In genomic region chr7:15933437-15934359, GRCm38 (mm10) we compare ENCODE assay signal across 11 mouse cellular contexts. TPM values are rescaled to one million over a fixed set of nuclear protein-coding genes. Genes with fewer than 3 reads are reported as not detected.
A peak's percentile ranks its signal among the peaks of the same experiment; 100 is the strongest.
DNase-seq lines count a peak whose midpoint lies in the region; ATAC-seq and TF ChIP-seq lines count a peak whose summit lies in the region.
"Had no signal": no experiment of that assay in that cellular context is flagged by ENCODE, and none has a peak within 500 bp of the region (broad histone marks: within the 10 kb centered on the region; RNA-seq: fewer than 3 reads in every experiment).

No protein-coding gene starts in this region.

- H3K9me3 ChIP-seq in hindbrain, embryonic 11.5 days (ENCODE audit: control insufficient read depth, low read length) = no peaks in the 10 kb centered on the region
- H3K9me3 ChIP-seq: midbrain, embryonic 12.5 days had no signal

- no peaks in the 10 kb centered on the region for H3K27me3 ChIP-seq in hindbrain, embryonic 11.5 days (ENCODE audit: control insufficient read depth, insufficient read depth, low read length)
- H3K27me3 ChIP-seq: midbrain, embryonic 12.5 days had no signal

- intact Hi-C loops in left cerebral cortex, adult 2 months (cut with DNase I) = loop anchor here (1.0 kb wide), 2 partner anchors 12 to 13 kb away; no protein-coding TSS in a partner anchor
- intact Hi-C loops in left cerebral cortex, postnatal 10 days (cut with DNase I) = no loop called here
- intact Hi-C loops in gastrocnemius, postnatal 14 days (cut with DNase I; ENCODE audit: low total_unique reads) = loop anchor here (5.0 kb wide), 1 partner anchor 44 kb away; no protein-coding TSS in a partner anchor
- intact Hi-C loops in heart, postnatal 14 days (cut with DNase I) = loop anchor here (5.0 kb wide), 1 partner anchor 114 kb away; the partner anchor contains the start of gene Bicra

- peaks cover 13% of the 10 kb centered on the region for H3K36me3 ChIP-seq in hindbrain, embryonic 11.5 days (ENCODE audit: control insufficient read depth, insufficient read depth, low read length)

- H3K27ac ChIP-seq in left cerebral cortex, adult 2 months = peak overlapping the region; percentile 70
- H3K27ac ChIP-seq in hindbrain, embryonic 11.5 days (ENCODE audit: low read depth, low read length) = no peak overlapping the region
- H3K27ac ChIP-seq: midbrain, embryonic 12.5 days had no signal

- no peak overlapping the region for H3K4me3 ChIP-seq in left cerebral cortex, adult 2 months
- H3K4me3 ChIP-seq in hindbrain, embryonic 11.5 days (ENCODE audit: low read depth, low read length) = no peak overlapping the region
- H3K4me3 ChIP-seq: midbrain, embryonic 12.5 days had no signal

- no peaks in the 10 kb centered on the region for H3K4me1 ChIP-seq in hindbrain, embryonic 11.5 days (replicated peaks; ENCODE audit: control insufficient read depth, insufficient read depth, low read length)
- H3K4me1 ChIP-seq: midbrain, embryonic 12.5 days had no signal

- TF ChIP-seq CTCF in left cerebral cortex, adult 2 months (IDR thresholded peaks at IDR 0.05) = no peak

- no peak overlapping the region for H3K9ac ChIP-seq in hindbrain, embryonic 11.5 days (ENCODE audit: low read depth, low read length)
- H3K9ac ChIP-seq: midbrain, embryonic 12.5 days had no signal

- WGBS in hindbrain, embryonic 11.5 days = 59% methylated on average over 16 of the region's 16 CpGs

- peak in 1 of 2 experiments; percentile 65 for DNase-seq in left cerebral cortex, adult 2 months (ENCODE audit: extremely low spot score in 1 of 2, low spot score in 2 of 2)
- no peak for DNase-seq in left cerebral cortex, postnatal 10 days (ENCODE audit: extremely low spot score in 1 of 2, low spot score in 2 of 2)
- DNase-seq in gastrocnemius, postnatal 14 days = peak; percentile 49
- peak; percentile 65 for DNase-seq in heart, postnatal 14 days
- DNase-seq in right cerebral cortex, adult 2 months (ENCODE audit: low spot score in 2 of 2) = peak; percentile 44 to 54
- no peak for DNase-seq in hindbrain, embryonic 11.5 days (ENCODE audit: low spot score)
- DNase-seq in embryo, embryonic 10.5 days (ENCODE audit: low spot score) = no peak
- DNase-seq: cerebellum, postnatal 25 days had no signal

- no peak for ATAC-seq in hindbrain, embryonic 11.5 days (ENCODE audit: low FRiP score)
- ATAC-seq in granulocyte monocyte progenitor cell, adult 5-6 weeks (replicated peaks; ENCODE audit: poor library complexity, severe bottlenecking) = no peak; the same call in 1 of the 2 replicates

- no peak overlapping the region for H3K4me2 ChIP-seq in hindbrain, embryonic 11.5 days (replicated peaks; ENCODE audit: low read depth, low read length)
- H3K4me2 ChIP-seq: midbrain, embryonic 12.5 days had no signal

RNA-seq across cellular contexts. Expression of gene Selenow, which starts 11.5 kb away (rescaled TPM):
- 1,000 to 10,000 TPM; 1,033 to 1,089 TPM for total RNA-seq in left cerebral cortex, adult 2 months (2021)
- total RNA-seq in left cerebral cortex, postnatal 10 days (2021) = 1,000 to 10,000 TPM; 1,526 to 1,528 TPM
- total RNA-seq in gastrocnemius, postnatal 14 days (2021) = 100 to 1,000 TPM; 759 to 773 TPM
- total RNA-seq in heart, postnatal 14 days (2021) = 100 to 1,000 TPM; 149 to 162 TPM
- 988 and 1,001 TPM in 2 replicates for polyA plus RNA-seq in hindbrain, embryonic 11.5 days (2014; fragmentation: Nextera tagmentation; extraction: Ambion mirVana)
- total RNA-seq in granulocyte monocyte progenitor cell, adult 5-6 weeks (2014; fragmentation: Nextera tagmentation) = 96.6 and 124 TPM in 2 replicates
- total RNA-seq in granulocyte monocyte progenitor cell, adult 5-6 weeks (2017) = 28.8 and 30.2 TPM in 2 replicates

RNA-seq across cellular contexts. Expression of gene Nop53, which starts 12.2 kb away (rescaled TPM):
- 100 to 1,000 TPM; 108 to 113 TPM for total RNA-seq in left cerebral cortex, adult 2 months (2021)
- 100 to 1,000 TPM; 104 TPM for total RNA-seq in left cerebral cortex, postnatal 10 days (2021)
- 100 to 1,000 TPM; 121 to 127 TPM for total RNA-seq in gastrocnemius, postnatal 14 days (2021)
- total RNA-seq in heart, postnatal 14 days (2021) = 100 to 1,000 TPM; 129 to 137 TPM
- 176 and 180 TPM in 2 replicates for polyA plus RNA-seq in hindbrain, embryonic 11.5 days (2014; fragmentation: Nextera tagmentation; extraction: Ambion mirVana)
- 70.6 and 105 TPM in 2 replicates for total RNA-seq in granulocyte monocyte progenitor cell, adult 5-6 weeks (2014; fragmentation: Nextera tagmentation)
- total RNA-seq in granulocyte monocyte progenitor cell, adult 5-6 weeks (2017) = 186 and 221 TPM in 2 replicates

RNA-seq across cellular contexts. Expression of gene Ehd2, which starts 33.7 kb away (rescaled TPM):
- total RNA-seq in left cerebral cortex, adult 2 months (2021) = 1 to 10 TPM; 6.4 to 6.7 TPM
- total RNA-seq in left cerebral cortex, postnatal 10 days (2021) = 1 to 10 TPM; 7.1 to 7.5 TPM
- total RNA-seq in gastrocnemius, postnatal 14 days (2021) = 100 to 1,000 TPM in 1 of 2 experiments, 10 to 100 TPM in 1; 91.3 to 101 TPM
- total RNA-seq in heart, postnatal 14 days (2021) = 100 to 1,000 TPM; 172 to 182 TPM
- 6.4 and 10.9 TPM in 2 replicates for polyA plus RNA-seq in hindbrain, embryonic 11.5 days (2014; fragmentation: Nextera tagmentation; extraction: Ambion mirVana)
- total RNA-seq in granulocyte monocyte progenitor cell, adult 5-6 weeks (2014; fragmentation: Nextera tagmentation) = not detected in 2 replicates
- 0.13 TPM in 1 of 2 replicates, not detected in the other for total RNA-seq in granulocyte monocyte progenitor cell, adult 5-6 weeks (2017)

RNA-seq across cellular contexts. Expression of gene Crxos, which starts 51.3 kb away (rescaled TPM):
- under 1 TPM in 1 of 2 experiments, not detected in 1; 0.29 TPM for total RNA-seq in left cerebral cortex, adult 2 months (2021)
- under 1 TPM; 0.16 to 0.30 TPM for total RNA-seq in left cerebral cortex, postnatal 10 days (2021)
- total RNA-seq in gastrocnemius, postnatal 14 days (2021) = not detected
- total RNA-seq in heart, postnatal 14 days (2021) = not detected
- not detected in 2 replicates for polyA plus RNA-seq in hindbrain, embryonic 11.5 days (2014; fragmentation: Nextera tagmentation; extraction: Ambion mirVana)
- not detected in 2 replicates for total RNA-seq in granulocyte monocyte progenitor cell, adult 5-6 weeks (2014; fragmentation: Nextera tagmentation)
- total RNA-seq in granulocyte monocyte progenitor cell, adult 5-6 weeks (2017) = not detected in 2 replicates
- polyA plus RNA-seq: small intestine, adult 2 months had no signal

RNA-seq across cellular contexts. Expression of gene Crx, which starts 53.9 kb away (rescaled TPM):
- not detected for total RNA-seq in left cerebral cortex, adult 2 months (2021)
- not detected for total RNA-seq in left cerebral cortex, postnatal 10 days (2021)
- total RNA-seq in gastrocnemius, postnatal 14 days (2021) = not detected
- total RNA-seq in heart, postnatal 14 days (2021) = not detected
- polyA plus RNA-seq in hindbrain, embryonic 11.5 days (2014; fragmentation: Nextera tagmentation; extraction: Ambion mirVana) = not detected in 2 replicates
- not detected in 2 replicates for total RNA-seq in granulocyte monocyte progenitor cell, adult 5-6 weeks (2014; fragmentation: Nextera tagmentation)
- total RNA-seq in granulocyte monocyte progenitor cell, adult 5-6 weeks (2017) = not detected in 2 replicates
- polyA plus RNA-seq: small intestine, adult 2 months had no signal

Comparison
In these comparisons a context has a peak if more than half of its experiments do, and no peak if none do; other contexts are left out.
1. DNase-seq: peak in gastrocnemius, postnatal 14 days (single experiment), heart, postnatal 14 days (2 of 2) and right cerebral cortex, adult 2 months (2 of 2); none in left cerebral cortex, postnatal 10 days (0 of 2), hindbrain, embryonic 11.5 days (single experiment) and embryo, embryonic 10.5 days (single experiment).
2. RNA of gene Selenow, which starts 11.5 kb away (total RNA-seq): 1,526 to 1,528 TPM in left cerebral cortex, postnatal 10 days, 1,033 to 1,089 TPM in left cerebral cortex, adult 2 months and 759 to 773 TPM in gastrocnemius, postnatal 14 days; 149 to 162 TPM in heart, postnatal 14 days and 28.8 to 124 TPM in granulocyte monocyte progenitor cell, adult 5-6 weeks; every median in the first group is over 4 times any median in the second.
3. RNA of gene Ehd2, which starts 33.7 kb away (total RNA-seq): 172 to 182 TPM in heart, postnatal 14 days and 91.3 to 101 TPM in gastrocnemius, postnatal 14 days; 7.1 to 7.5 TPM in left cerebral cortex, postnatal 10 days, 6.4 to 6.7 TPM in left cerebral cortex, adult 2 months and 0.13 TPM in granulocyte monocyte progenitor cell, adult 5-6 weeks; every median in the first group is over 10 times any median in the second.